Mouse (Mus musculus): ENCODE measurements at regions not wholly inside any gene's neighbourhood (a gene's known extent, or its start where the extent isn't known, plus 50 kb on each side); places are given as distances from the start of the nearest gene placed in this dataset.
A peak's percentile ranks its signal among the peaks of the same experiment; 100 is the strongest.

DNA sequence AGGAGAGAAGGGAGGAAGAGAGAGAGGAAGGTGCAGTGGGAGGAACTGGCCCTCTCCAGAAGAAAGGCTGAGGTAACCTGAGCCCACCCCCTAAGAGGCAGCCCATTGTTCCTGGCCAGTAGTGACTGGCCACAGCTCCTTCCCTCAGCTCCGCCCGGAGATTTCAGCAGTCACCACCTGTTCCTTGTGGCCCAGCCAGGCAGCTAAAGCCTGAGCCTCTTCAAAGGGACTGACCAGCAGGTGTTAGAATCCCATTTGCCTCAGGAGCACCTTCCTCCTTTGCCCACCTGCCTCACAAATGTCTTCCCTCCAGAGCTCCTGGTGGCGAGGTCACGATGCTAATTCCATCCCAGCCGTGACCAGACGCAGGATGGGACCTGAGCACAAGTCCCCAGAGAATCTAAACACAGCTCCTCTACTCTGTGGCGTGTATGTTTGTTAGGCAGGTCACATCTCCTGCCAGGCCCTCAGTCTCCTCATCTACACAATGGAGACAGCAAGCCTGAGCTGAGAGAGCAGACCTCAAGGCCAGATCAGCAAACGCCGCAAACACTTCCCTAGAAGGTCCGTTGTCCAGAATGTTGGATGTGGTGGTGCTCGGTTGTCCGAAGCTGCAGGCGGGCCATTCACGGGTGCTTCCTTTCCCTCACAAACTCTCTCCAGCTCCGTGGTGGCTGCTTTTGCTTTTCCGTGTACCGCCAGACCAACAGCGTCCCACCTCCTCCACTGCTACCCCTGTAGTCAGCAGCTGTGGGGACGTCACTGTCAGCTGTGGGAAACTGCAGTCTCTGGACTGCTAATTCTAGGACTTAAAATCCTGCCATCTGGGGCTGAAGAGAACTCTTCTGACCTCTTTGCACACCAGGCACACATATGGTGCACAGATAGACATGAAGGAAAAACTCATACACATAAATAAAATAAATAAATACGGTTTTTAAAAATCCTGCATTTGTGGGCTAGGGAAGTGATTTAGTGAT, 145.8 kb upstream of the Rad23b start:
- no peak for DNase-seq (ENCODE audit: low read depth)

DNA sequence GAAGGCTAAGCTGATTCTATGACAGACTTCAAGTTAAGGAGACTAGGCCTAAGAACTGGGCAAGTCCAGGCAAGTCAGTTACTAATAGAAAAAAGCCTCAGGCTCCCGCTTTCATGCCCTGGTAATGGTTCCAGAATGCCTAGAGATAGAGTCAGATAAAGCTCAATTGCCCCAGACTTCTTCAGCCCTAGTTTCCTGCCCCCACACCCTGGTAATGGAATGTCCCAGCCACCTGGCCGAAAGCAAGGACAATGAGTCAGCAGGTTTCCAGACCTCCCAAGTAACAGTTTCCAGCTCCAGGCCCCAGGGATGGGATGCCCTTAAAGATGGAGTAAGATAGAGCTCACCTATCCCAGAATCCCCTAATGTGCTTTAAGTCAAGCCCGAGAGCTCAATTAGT, 143.6 kb upstream of the Rad23b start:
- DNase-seq (ENCODE audit: low read depth), result no peak

DNA sequence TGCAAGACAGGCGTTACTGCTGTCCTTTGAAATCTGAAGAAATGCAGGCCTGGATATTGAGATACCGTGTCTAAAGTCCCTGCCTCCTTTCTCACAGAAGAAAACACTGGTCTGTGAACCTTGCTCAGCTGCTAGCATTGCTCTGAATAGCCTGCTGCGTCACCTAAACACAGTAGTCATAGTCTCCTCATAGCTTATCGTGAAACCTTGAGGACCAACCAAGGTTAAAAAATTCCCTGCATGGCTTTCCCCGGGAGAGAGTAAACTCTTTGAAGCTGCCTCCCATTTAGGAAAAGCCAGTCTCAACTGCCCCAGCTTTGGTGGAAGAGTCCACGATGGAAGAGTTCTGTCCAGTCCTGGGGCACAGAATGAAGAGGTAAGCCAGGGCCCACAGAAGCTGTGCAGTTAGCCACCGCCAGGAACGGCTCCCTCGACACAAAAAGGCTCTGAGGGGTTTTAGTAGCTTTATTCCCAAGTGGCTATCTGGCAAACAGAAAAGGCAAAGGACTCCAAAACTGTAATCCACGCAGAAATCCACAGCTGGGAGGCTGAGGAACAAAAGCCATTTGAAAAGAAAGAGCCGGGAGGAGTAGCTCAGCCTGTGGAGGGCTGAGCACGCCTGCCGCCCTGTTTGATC, 142.0 kb upstream of the Rad23b start:
- no peak for DNase-seq (ENCODE audit: low read depth)

DNA sequence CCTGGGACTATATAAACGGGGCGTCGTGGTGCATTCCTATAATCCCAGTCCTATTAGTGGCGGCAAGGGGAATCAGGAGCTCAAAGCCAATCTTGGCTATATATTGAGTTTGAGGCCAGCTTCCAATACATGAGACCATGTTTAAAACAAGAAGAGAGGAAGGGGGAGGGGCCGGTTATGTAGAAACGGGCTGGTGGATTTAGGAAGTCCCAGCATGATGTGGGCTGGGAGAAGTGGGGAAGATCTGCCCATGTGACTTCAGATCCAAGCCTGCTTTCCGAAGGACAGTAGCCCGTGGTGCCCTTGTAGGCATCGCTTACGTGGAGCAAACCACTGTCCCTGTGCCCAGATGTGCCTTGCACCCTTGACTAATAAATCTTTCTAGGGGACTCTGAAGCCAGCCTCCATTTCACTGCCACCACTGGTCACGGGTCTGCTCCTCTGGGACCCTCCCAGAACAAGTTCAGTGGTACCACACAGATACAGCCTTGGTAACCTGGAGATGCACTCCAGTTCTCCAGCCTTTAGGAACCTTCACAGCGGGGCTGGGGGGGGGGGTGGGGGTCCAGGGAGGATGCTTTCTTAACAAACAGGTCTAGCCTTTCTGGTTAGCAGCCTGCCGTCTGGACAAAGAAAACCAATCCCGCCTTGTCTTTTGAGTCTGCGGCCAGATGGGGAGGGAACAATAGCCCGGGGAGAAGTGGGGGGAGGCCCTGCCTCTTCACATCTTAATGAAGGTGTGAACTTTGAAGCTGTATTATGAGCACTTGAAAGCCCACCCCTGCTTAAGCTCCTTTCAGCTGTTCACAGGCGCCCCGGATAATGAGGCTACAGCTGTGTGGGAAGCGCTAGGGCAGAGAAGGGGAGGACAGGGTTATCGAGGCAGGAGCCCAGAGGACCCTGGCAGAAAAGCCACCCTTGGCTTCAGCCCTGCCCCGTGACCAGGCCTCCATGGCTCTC, 141.2 kb upstream of the Rad23b start:
- no peak for DNase-seq (ENCODE audit: low read depth)

DNA sequence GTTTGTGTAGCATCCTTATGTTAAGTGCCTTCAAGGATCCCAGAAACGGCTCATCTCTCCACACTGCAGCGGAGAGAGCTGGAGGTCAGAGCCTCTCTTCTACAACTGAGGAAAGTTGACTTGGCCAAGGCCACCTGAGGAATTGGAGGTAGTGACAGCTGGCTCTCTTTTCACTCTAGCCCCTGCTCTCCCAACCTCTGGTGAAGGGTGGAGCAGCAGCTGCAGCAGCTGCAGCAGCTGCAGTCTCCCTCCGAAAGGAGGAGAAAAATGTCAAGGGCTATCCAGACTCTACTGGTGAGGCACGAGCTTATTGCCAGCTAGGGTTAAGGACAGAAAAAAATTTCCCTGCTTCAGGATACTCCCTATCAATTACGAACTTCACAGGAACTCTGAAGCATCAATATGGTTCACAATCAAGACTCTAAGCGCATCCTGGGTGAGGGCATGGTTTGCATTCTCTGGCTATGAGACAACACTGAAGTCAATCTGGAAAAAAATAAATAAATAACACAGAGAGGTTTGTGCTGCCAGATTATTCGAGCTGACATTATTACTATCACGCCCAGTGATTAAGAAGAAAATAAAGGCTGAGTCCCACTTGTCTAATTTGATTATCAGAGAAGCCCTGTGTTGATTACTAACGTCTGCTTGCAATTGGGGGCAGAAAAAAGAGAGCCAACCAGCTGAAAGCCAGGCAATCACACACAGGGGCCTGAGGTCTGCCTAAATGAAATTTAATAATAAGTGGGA, 134.2 kb upstream of the Rad23b start:
- no peak for DNase-seq (ENCODE audit: low read depth)

DNA sequence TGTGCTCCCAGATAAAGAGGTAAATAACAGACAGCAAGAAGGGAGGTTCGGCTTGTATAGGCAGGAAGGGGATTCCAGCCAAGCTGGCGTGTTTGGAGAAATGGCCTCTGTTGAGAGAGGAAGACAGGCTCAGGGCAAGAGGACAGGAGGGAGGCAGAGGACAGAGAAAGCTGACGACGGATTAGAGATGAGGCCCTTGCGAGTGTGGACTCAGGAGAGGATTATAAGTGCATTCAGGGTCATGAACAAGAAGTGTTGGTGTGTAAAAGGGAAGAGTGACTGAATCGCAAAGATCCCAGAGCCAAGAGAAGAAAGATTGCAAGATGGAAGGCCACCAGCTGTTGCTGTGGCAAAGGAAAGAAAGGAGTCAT, 133.7 kb upstream of the Rad23b start:
- no peak for DNase-seq (ENCODE audit: low read depth)

DNA sequence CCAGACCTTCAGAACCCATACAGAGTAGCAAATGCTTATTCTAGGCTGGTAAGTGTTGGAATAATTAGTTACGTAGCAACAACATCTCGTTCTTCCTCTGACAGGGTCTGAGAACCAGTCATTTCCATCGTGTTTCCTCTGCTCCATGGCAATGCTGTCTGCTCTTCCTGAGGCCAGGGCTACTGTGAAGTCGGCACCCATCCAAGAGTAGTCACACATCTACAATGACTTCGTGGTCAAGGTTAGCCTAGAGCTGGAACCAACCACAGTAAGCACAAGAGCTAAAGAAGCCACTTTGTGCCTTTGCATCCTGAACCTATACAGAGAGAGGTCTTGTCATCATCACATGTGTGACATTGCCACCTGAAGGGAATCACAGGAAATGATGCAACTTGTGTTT, 124.1 kb upstream of the Rad23b start:
- DNase-seq (ENCODE audit: low read depth), result no peak

DNA sequence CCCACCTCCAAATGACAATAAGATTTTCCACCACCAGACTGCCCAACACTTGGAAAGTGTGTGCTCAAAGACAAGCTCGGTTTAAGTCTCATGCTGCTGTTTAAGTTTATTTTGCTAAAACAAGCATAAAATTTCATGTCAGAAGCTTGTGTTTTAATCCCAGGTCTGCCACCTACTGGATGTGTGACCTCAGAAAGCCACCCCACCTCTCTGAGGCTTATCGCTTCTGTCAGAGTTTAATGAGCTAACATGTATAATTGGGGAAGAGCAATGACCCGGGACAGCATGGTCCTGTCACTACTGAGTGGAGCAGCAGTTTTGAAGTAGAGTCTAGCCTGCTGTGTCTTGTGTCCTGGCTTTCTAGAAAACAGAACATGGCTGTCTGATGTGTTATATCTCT, 122.4 kb upstream of the Rad23b start:
- DNase-seq (ENCODE audit: low read depth), result no peak

DNA sequence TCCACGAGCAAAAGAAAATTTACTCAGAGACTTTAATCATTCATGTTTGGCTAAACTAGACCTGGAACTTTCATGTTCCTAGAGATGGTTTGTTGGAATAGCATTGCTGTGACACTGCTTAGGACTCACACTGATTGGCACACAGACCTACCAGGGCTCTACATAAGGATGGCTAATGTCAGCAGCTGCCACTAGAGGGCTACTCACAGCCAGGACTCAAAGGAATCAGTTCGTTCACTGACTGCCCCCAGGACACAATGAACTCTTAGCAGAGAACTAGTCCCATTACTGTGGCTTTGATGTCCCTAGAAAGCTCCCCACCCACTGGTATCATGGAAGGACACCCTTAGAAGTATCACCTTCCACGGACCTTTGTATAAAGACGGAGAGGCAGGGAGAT, 118.3 kb upstream of the Rad23b start:
- DNase-seq (ENCODE audit: low read depth), result no peak

DNA sequence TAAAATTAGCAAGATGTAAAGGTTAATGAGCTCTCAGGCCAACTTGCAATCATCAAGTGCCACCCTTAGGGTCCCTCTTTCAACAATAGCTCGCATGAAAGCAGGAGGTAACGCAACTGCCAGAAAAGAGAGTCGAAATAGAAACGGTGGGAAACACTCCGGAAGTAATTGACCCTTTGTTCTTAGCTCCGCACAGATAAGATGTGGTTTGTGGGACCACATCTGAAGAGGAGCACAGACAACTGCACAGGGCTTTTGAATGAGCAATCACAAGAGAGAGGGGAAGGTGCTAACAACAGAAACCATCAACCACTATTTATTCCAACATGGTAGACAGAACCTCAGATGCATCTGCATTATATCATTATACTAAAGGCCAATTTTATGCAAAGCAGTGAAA, 112.0 kb upstream of the Rad23b start:
- DNase-seq (ENCODE audit: low read depth), result no peak

DNA sequence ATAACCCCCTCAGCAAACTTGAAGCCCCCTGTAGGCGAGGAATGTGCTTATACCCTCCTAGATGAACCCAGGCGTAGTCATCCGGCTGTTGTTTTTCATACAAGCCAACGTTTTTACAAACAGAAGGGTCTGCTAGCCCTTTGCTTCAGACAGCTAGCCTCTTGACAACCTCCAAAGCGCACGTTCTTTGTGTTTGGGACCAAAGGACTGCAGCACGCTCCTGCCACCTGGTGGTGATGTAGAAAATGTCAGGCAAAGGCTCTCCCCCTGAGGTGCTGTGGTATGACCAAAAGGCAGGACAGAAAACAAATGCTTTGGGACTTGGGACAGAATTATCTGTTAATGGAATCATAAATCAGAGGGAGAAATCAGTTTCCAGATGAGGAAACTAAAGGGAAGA, 109.4 kb upstream of the Rad23b start:
- peak; percentile 20 for DNase-seq (ENCODE audit: low read depth)

DNA sequence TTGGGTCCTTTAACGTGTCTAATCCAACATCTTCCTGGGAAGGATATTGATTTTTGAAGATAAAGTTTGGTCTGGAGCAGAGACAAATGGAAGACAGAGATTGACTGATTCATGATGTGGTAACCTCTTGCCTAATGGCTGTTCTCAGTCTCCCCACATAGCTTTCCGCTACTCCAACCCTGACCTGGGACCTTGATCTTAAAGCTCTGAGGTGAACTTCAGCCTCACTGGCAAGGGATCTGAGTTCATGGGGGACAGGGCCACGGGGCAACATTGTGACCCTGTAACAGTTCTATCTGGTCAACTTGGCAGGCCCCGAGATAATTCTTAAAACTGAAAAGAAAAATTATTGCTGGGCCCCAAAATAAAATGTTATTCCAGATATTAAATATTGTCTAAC, 107.5 kb upstream of the Rad23b start:
- no peak for DNase-seq (ENCODE audit: low read depth)

DNA sequence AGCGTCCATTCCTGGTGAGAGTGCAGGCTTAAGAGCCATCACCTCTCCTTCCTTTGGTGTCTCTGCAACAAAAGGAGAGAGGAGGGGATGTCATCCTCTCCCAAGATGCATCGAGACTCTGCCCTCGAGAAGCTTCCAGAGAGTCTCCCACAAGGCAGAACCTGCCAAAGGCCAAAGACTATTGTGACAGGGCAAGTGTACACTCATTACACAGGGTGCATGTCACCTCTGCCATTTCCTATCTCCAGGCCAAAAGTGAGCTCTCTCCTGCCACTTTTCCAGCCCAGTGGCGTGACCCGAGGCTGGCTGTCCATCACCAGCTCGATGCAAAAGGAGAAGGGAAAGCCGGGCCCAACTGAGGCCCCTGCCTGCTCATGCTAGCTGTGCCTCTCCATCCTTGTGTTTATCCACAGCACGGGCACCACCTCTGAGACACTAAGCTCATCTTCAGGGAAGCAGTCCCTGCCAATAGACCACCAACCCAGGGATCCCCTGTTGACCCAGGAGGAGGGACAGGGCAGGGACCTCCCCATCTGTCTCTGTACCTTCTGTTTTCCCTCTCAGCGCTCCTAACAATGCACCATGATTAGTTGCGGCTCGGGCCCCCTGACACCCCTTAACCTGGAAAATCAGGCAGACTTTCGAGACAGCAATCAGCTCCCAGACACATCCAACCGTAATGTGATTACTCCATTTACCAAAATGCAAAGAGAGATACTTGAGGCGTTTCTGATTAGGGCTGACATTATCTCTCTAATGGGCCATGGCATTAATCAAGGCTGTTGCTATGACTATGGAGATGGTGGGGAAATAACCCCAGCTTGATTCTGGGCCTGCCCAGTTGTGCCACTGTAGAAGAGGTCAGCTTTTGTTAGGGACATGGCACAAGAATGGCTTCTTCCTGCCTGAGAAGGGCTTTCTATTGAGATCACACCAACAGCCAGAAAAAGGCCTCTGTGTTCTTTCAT, 106.5 kb upstream of the Rad23b start:
- DNase-seq (ENCODE audit: low read depth), result no peak

DNA sequence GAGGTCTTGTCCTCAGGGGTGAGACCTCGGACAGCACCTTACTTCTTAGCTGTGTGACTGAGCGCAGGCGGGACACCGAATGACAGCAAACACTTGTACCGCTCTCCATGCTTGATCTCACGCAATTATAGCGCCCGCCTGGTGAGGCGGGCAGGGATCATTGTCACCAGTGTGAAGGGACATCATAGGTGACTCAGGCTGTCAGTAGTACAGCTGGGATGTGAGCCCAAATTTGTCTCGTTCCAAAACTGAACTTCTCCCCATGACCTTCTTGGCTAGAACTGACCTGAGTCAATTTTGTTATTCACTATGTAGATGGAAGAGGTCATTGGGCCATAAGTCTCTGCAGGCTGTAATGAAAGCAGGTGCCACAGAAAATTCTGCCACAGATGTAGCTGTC, 104.1 kb upstream of the Rad23b start:
- DNase-seq (ENCODE audit: low read depth), result no peak

DNA sequence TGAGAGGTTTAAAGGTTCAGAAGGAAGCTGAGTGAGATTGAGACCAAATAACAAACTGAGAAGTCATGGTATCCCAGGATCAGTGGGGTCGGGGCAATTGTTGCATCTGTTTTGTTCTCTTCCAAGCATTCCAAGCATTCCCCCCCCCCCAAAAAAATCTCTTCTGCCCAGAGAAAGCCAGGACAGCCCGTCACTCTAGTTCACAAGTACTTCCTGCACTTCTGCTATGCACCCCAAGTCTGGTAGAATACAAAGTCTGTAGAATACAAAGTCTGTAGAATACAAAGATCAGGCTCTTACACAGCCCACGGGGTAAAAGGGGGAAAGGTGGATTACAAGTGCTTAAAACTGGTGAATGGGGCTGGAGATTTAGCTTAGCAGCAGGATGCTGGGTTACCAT, 99.5 kb upstream of the Rad23b start:
- DNase-seq (ENCODE audit: low read depth), result no peak

DNA sequence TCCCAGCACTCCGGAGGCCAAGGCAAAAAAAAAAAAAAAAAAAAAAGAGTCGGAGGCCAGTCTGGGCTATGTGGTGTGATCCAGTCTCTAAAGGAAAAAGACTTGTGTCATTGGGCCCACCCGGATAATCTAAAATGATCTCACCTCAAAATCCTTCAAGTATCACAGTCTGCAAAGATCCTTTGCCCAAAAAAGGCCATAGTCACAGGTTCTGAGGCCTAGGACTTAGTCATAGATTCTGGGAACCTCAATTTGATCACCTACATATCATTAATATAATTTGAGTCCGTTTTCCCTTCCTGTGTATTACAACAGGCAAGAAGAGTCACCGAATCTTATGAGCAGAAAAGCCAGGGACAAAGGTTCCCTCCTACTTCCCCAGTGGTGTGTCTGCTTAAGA, 98.3 kb upstream of the Rad23b start:
- no peak for DNase-seq (ENCODE audit: low read depth)

DNA sequence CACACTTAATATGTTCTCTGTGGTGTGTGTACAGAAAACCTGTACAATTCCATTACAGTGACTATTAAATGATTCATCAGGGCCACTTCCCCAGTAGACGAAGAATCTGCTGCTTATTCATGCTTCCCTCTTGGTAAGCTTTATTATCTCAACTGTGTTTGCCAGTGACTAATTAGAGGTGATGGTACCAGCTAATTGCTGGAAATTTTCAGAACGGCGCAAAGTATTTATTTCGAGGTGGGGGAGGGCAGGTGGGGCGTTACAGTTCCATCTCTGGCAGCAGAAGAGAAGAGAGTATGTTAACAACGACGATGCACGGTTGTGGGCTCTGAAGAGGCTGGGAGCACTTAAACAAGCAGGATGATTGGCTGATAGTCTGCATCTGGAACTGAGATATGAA, 96.1 kb upstream of the Rad23b start:
- no peak for DNase-seq (ENCODE audit: low read depth)

DNA sequence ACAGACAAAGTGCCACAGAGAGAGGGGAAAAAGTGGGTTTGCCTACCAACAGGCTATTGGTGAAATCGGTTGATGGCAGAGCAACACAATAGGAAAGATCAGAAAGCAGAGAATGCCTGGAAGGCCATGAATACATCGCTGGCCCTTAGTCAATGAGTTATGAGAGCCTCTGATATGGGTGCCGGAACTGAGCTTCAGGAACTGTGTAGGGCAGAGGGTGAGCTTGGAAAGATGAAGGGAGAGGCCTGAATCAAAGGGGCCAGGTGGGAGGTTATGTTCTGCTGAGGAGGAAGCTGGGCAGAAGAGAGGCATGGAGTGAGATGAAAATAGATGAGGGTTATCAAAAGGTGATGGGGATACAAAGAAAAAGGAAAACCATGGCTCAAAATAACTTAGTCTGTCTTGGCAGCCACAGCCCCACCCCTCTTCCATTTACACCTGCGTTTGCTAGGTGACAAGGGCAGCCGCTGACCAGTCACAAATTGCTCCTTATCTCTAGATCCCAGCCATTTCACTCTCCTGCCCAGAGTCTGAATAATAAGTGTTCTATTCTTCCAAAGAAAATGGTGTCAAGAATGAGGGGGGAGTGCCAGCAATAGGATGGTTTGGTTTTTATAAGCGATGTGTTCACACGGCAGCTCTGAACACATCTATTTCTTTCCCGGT, 77.7 kb upstream of the Rad23b start:
- no peak for DNase-seq (ENCODE audit: low read depth)

DNA sequence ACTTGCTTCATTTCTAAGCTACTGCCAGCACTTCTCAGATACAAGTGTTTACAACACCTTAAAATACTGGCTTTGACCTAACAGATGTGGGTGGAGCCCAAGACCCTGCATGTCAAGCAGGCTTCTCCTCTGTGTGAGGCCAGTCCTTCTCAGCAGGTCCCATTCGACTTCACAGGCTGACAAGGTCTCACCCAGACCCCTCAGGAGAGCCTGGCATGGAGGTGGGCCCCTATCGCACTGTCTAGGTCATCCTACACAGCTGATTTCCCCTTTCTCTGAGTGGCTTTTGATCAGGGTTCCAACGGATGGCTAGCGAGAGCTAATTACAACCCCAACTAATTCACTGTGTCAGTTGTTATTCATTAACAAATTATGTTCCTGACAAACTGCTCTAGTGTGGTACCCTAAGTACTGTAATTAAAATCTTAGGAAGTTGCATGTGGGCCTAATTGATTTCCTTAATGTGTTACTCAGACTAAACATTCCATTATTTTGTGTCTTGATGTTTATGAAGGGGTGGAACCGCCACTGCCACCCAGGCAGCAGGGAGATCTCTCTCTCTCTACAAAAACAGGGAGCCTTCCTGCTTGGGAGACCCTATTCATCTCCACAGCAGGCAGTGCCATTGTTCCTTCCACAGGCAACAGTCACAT, 73.4 kb upstream of the Rad23b start:
- no peak for DNase-seq (ENCODE audit: low read depth)
